Mouse (Mus musculus): ENCODE results near the gene Gm21969. TPM values are rescaled to one million over a fixed set of nuclear protein-coding genes. Genes with fewer than 3 reads are reported as not detected.

Gm21969 gene
- polyA plus RNA-seq, 1 experiment from 2014 or later, result not detected

- Histone ChIP-seq H3K27ac (ENCODE audit: low read depth) (peak overlapping the region; percentile 83; the same call in 1 of the 2 replicates), H3K9me3 (ENCODE audit: control insufficient read depth, low read length) (no peaks in the 10 kb centered on the region), H3K4me1 (replicated peaks; ENCODE audit: control insufficient read depth, insufficient read depth, low read length) (peaks cover 44% of the 10 kb centered on the region), H3K4me2 (ENCODE audit: low read length) (peak overlapping the region; percentile 87), H3K27me3 (replicated peaks; ENCODE audit: control insufficient read depth, insufficient read depth, low read length) (no peaks in the 10 kb centered on the region), H3K9ac (ENCODE audit: low read length) (peak overlapping the region; percentile 81), H3K4me3 (ENCODE audit: low read depth, low read length) (peak overlapping the region; percentile 81), H3K36me3 (ENCODE audit: control insufficient read depth, insufficient read depth, low read length) (no peaks in the 10 kb centered on the region)
- no peak for ATAC-seq (replicated peaks; ENCODE audit: low FRiP score, low TSS enrichment, low read depth)
- 7% methylated on average over 14 of the region's 14 CpGs for WGBS
- DNase-seq (ENCODE audit: low spot score), result no peak
Observed at GRCm38 (mm10) chr4:139575673-139576003, 27.3 kb upstream of the Gm21969 start.

- H3K4me2 ChIP-seq (ENCODE audit: low read length), result peak overlapping the region; percentile 87
- no peak for DNase-seq (ENCODE audit: low spot score)
- H3K9ac ChIP-seq (ENCODE audit: low read length), result peak overlapping the region; percentile 81
- WGBS, result 38% methylated on average over 14 of the region's 14 CpGs
- H3K36me3 ChIP-seq (ENCODE audit: control insufficient read depth, insufficient read depth, low read length), result no peaks in the 10 kb centered on the region
- H3K27me3 ChIP-seq (replicated peaks; ENCODE audit: control insufficient read depth, insufficient read depth, low read length), result no peaks in the 10 kb centered on the region
- peaks cover 51% of the 10 kb centered on the region for H3K4me1 ChIP-seq (replicated peaks; ENCODE audit: control insufficient read depth, insufficient read depth, low read length)
- H3K4me3 ChIP-seq (ENCODE audit: low read depth, low read length), result peak overlapping the region; percentile 81
- ATAC-seq (replicated peaks; ENCODE audit: low FRiP score, low TSS enrichment, low read depth), result no peak
- no peak overlapping the region for H3K27ac ChIP-seq (ENCODE audit: low read depth)
- no peaks in the 10 kb centered on the region for H3K9me3 ChIP-seq (ENCODE audit: control insufficient read depth, low read length)
Observed at GRCm38 (mm10) chr4:139576251-139576880, 26.6 kb upstream of the Gm21969 start.

- WGBS, result 80% methylated on average over 7 of the region's 7 CpGs
- Histone ChIP-seq H3K9me3 (ENCODE audit: control insufficient read depth, low read length) (no peaks in the 10 kb centered on the region), H3K4me3 (ENCODE audit: low read depth, low read length) (peak overlapping the region; percentile 81; the same call in 1 of the 2 replicates), H3K27ac (ENCODE audit: low read depth) (no peak overlapping the region), H3K4me2 (ENCODE audit: low read length) (peak overlapping the region; percentile 87), H3K4me1 (replicated peaks; ENCODE audit: control insufficient read depth, insufficient read depth, low read length) (peaks cover 57% of the 10 kb centered on the region), H3K9ac (ENCODE audit: low read length) (no peak overlapping the region), H3K27me3 (replicated peaks; ENCODE audit: control insufficient read depth, insufficient read depth, low read length) (no peaks in the 10 kb centered on the region), H3K36me3 (ENCODE audit: control insufficient read depth, insufficient read depth, low read length) (no peaks in the 10 kb centered on the region)
- DNase-seq (ENCODE audit: low spot score) (no peak), ATAC-seq (replicated peaks; ENCODE audit: low FRiP score, low TSS enrichment, low read depth) (no peak)
Observed at GRCm38 (mm10) chr4:139577006-139577405, 26.0 kb upstream of the Gm21969 start.

- Histone ChIP-seq H3K4me2 (ENCODE audit: low read length) (no peak overlapping the region), H3K4me1 (replicated peaks; ENCODE audit: control insufficient read depth, insufficient read depth, low read length) (peaks cover 70% of the 10 kb centered on the region), H3K9ac (ENCODE audit: low read length) (no peak overlapping the region), H3K27ac (ENCODE audit: low read depth) (no peak overlapping the region), H3K27me3 (replicated peaks; ENCODE audit: control insufficient read depth, insufficient read depth, low read length) (no peaks in the 10 kb centered on the region), H3K4me3 (ENCODE audit: low read depth, low read length) (no peak overlapping the region), H3K36me3 (ENCODE audit: control insufficient read depth, insufficient read depth, low read length) (no peaks in the 10 kb centered on the region), H3K9me3 (ENCODE audit: control insufficient read depth, low read length) (no peaks in the 10 kb centered on the region)
- WGBS, result 88% methylated on average over 8 of the region's 8 CpGs
- ATAC-seq (replicated peaks; ENCODE audit: low FRiP score, low TSS enrichment, low read depth), result no peak
- DNase-seq (ENCODE audit: low spot score), result no peak
Observed at GRCm38 (mm10) chr4:139578389-139578788, 24.6 kb upstream of the Gm21969 start.

GRCm38 (mm10) chr4:139579003-139579402, 24.0 kb upstream of the Gm21969 start:
- ATAC-seq (replicated peaks; ENCODE audit: low FRiP score, low TSS enrichment, low read depth), result no peak
- WGBS, result 51% methylated on average over 10 of the region's 10 CpGs
- Histone ChIP-seq H3K9me3 (ENCODE audit: control insufficient read depth, low read length) (no peaks in the 10 kb centered on the region), H3K4me2 (ENCODE audit: low read length) (0 out of 2 replicates have a peak overlapping the region, but pooled peaks have one; percentile 11), H3K9ac (ENCODE audit: low read length) (no peak overlapping the region), H3K36me3 (ENCODE audit: control insufficient read depth, insufficient read depth, low read length) (no peaks in the 10 kb centered on the region), H3K27ac (ENCODE audit: low read depth) (no peak overlapping the region), H3K27me3 (replicated peaks; ENCODE audit: control insufficient read depth, insufficient read depth, low read length) (no peaks in the 10 kb centered on the region), H3K4me1 (replicated peaks; ENCODE audit: control insufficient read depth, insufficient read depth, low read length) (peaks cover 65% of the 10 kb centered on the region), H3K4me3 (ENCODE audit: low read depth, low read length) (no peak overlapping the region)
- DNase-seq (ENCODE audit: low spot score), result no peak

GRCm38 (mm10) chr4:139579466-139579865, 23.5 kb upstream of the Gm21969 start:
- Histone ChIP-seq H3K4me2 (ENCODE audit: low read length) (no peak overlapping the region), H3K27ac (ENCODE audit: low read depth) (peak overlapping the region; percentile 97; the same call in 1 of the 2 replicates), H3K36me3 (ENCODE audit: control insufficient read depth, insufficient read depth, low read length) (no peaks in the 10 kb centered on the region), H3K27me3 (replicated peaks; ENCODE audit: control insufficient read depth, insufficient read depth, low read length) (no peaks in the 10 kb centered on the region), H3K9me3 (ENCODE audit: control insufficient read depth, low read length) (no peaks in the 10 kb centered on the region), H3K4me1 (replicated peaks; ENCODE audit: control insufficient read depth, insufficient read depth, low read length) (peaks cover 65% of the 10 kb centered on the region), H3K4me3 (ENCODE audit: low read depth, low read length) (no peak overlapping the region), H3K9ac (ENCODE audit: low read length) (no peak overlapping the region)
- DNase-seq (ENCODE audit: low spot score) (no peak), ATAC-seq (replicated peaks; ENCODE audit: low FRiP score, low TSS enrichment, low read depth) (no peak)
- 47% methylated on average over 6 of the region's 6 CpGs for WGBS

- 10% methylated on average over 15 of the region's 15 CpGs for WGBS
- Histone ChIP-seq H3K27me3 (replicated peaks; ENCODE audit: control insufficient read depth, insufficient read depth, low read length) (no peaks in the 10 kb centered on the region), H3K4me1 (replicated peaks; ENCODE audit: control insufficient read depth, insufficient read depth, low read length) (peaks cover 71% of the 10 kb centered on the region), H3K36me3 (ENCODE audit: control insufficient read depth, insufficient read depth, low read length) (no peaks in the 10 kb centered on the region), H3K4me3 (ENCODE audit: low read depth, low read length) (peak overlapping the region; percentile 9), H3K9ac (ENCODE audit: low read length) (peak overlapping the region; percentile 42), H3K4me2 (ENCODE audit: low read length) (peak overlapping the region; percentile 49), H3K9me3 (ENCODE audit: control insufficient read depth, low read length) (no peaks in the 10 kb centered on the region), H3K27ac (ENCODE audit: low read depth) (peak overlapping the region; percentile 97)
- ATAC-seq (replicated peaks; ENCODE audit: low FRiP score, low TSS enrichment, low read depth) (peak; percentile 62), DNase-seq (ENCODE audit: low spot score) (peak; percentile 75)
Observed at GRCm38 (mm10) chr4:139580663-139581336, 22.2 kb upstream of the Gm21969 start.

- no peaks in the 10 kb centered on the region for H3K27me3 ChIP-seq (replicated peaks; ENCODE audit: control insufficient read depth, insufficient read depth, low read length)
- H3K4me1 ChIP-seq (replicated peaks; ENCODE audit: control insufficient read depth, insufficient read depth, low read length), result peaks cover 68% of the 10 kb centered on the region
- H3K9ac ChIP-seq (ENCODE audit: low read length), result peak overlapping the region; percentile 42
- H3K27ac ChIP-seq (ENCODE audit: low read depth), result peak overlapping the region; percentile 97
- DNase-seq (ENCODE audit: low spot score) (no peak), ATAC-seq (replicated peaks; ENCODE audit: low FRiP score, low TSS enrichment, low read depth) (no peak)
- peak overlapping the region; percentile 49 for H3K4me2 ChIP-seq (ENCODE audit: low read length)
- H3K4me3 ChIP-seq (ENCODE audit: low read depth, low read length), result peak overlapping the region; percentile 9; the same call in 1 of the 2 replicates
- no peaks in the 10 kb centered on the region for H3K9me3 ChIP-seq (ENCODE audit: control insufficient read depth, low read length)
- WGBS, result 8% methylated on average over 6 of the region's 6 CpGs
- H3K36me3 ChIP-seq (ENCODE audit: control insufficient read depth, insufficient read depth, low read length), result no peaks in the 10 kb centered on the region
Observed at GRCm38 (mm10) chr4:139581427-139582051, 21.4 kb upstream of the Gm21969 start.
